Mouse (Mus musculus) CD8-positive naive resting alpha-beta T cell, adult 57 days (primary cell): ENCODE measurements around the gene Med28. TPM values are rescaled to one million over a fixed set of nuclear protein-coding genes. Genes with fewer than 3 reads are reported as not detected.

Experiments
- total RNA-seq: library from RNA; stranded (reverse); gene quantifications from one replicate; pipeline ENCODE4 v1.2.4, GENCODE M21; 2023

Gene Med28
- total RNA-seq: 70.6 TPM

DNA sequence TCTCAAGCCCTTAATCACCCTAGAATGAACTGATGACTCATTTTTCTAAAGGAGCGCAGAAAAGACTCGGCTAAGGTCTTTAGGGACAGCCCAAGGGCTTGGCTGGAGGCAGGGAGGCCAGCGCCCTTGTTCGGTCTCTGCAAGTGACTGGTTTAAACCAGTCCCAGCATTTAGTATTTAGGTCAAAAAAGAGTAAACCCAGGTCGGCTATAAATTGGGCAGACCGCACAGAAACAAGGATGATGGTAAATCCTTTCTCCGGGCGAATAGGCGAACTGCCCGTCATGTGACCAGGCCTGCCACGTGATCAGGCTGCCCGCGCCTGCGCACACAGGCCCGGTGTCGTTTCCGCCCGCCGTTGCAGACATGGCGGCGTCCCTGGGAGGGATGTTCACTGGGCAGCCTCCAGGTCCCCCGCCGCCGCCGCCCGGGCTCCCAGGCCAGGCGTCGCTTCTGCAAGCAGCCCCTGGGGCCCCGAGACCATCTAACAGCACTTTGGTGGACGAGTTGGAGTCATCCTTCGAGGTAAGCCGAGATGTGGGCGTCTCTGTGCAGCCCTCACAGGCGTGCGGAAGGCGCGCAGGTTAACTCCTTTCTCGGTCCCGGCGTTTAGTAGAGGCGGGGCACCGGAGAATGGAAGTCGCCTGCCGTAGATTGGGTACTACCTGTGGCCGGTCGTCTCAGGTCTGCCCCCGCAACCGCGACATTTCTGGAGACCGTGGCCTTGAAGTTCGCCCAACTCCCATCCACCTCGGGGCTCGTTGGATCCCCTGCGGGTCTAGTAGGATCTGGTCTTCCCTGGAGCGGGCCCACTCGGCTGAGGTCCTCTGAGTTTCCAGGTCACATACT, at the start of gene Med28:
Gene Med28 (plus strand): TSS at position 270 of the 849 bp plus-strand sequence.

DNA sequence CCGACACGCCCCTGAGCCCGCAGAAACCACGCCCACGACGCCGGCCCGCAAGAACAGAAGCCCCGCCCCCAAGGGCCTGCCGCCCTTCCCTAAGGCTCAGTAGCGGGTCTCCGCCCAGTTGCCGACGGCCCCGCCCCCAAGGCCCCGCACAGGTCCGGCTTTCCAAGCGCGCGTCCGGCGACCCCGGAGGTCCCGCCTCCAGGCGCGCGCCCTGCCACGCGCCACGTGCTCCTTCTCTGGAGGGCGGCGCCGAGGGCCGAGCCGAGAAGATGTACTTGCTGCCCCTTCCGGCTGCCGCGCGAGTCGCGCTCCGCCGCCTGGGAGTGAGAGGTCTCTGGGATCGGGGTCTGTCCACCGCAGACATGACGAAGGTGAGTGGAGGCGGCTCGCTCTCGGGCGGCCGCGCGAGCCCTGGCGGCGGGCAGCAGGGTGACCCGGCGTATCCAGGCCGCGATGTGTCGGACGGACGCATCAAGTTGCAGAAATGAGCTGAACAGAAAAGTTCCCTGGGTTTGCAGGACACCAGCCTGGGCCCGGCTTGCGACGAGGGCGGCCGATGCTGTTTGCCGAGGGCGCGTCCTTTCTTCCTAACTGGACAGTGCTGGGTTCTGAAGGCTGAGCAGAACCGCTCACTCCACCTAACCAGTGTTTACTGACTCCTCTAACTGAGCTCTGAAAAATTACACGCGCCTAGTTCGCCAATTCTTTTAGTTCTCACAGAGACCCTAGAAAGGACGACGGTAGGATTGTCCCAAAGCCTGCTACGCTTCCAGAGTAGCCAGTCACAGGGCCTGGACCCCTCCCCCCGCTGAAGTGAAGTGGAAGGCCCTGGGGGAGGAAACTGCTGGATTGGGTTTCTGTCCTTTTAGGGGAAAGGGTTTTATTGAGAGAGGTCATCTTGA, 26.6 kb upstream of the Med28 start, which contains the start of gene Lap3:
Gene Lap3 (plus strand): TSS at position 184 of the 902 bp plus-strand sequence.

Other genes with a start within 250 kb of the Med28 start
- gene Qdpr, start 70.0 kb upstream of the Med28 start, total RNA-seq: 42.3 TPM
- gene Clrn2, start 66.5 kb upstream of the Med28 start, total RNA-seq: not detected
- gene Lap3, start 26.9 kb upstream of the Med28 start, total RNA-seq: 16.1 TPM
- not detected for gene Fam184b, start 119.4 kb downstream of the Med28 start, total RNA-seq
- gene Ncapg, start 149.7 kb downstream of the Med28 start, total RNA-seq: not detected